Mouse (Mus musculus) megakaryocyte, embryonic 14.5 days (primary cell): ENCODE measurements at regions not wholly inside any gene's neighbourhood (a gene's known extent, or its start where the extent isn't known, plus 50 kb on each side); places are given as distances from the start of the nearest gene placed in this dataset.

Experiments
- FLI1 ChIP-seq: IDR thresholded peaks from 2 replicates; pipeline ENCODE4 v1.6.1; 2012; ENCODE audit warnings: low read length, inconsistent platforms, mixed read lengths
- GATA1 ChIP-seq: IDR thresholded peaks from 3 replicates; pipeline ENCODE4 v1.6.1; 2012; ENCODE audit warnings: mixed read lengths, low read length, inconsistent platforms, borderline replicate concordance

- TF ChIP-seq FLI1, result no peak
- no peak for TF ChIP-seq GATA1
Measured at GRCm38 (mm10) chr3:78411395-78411794, 874.9 kb downstream of the Rapgef2 start.
